ENCODE assay signal across 8 mouse cellular contexts in the genomic region with DNA sequence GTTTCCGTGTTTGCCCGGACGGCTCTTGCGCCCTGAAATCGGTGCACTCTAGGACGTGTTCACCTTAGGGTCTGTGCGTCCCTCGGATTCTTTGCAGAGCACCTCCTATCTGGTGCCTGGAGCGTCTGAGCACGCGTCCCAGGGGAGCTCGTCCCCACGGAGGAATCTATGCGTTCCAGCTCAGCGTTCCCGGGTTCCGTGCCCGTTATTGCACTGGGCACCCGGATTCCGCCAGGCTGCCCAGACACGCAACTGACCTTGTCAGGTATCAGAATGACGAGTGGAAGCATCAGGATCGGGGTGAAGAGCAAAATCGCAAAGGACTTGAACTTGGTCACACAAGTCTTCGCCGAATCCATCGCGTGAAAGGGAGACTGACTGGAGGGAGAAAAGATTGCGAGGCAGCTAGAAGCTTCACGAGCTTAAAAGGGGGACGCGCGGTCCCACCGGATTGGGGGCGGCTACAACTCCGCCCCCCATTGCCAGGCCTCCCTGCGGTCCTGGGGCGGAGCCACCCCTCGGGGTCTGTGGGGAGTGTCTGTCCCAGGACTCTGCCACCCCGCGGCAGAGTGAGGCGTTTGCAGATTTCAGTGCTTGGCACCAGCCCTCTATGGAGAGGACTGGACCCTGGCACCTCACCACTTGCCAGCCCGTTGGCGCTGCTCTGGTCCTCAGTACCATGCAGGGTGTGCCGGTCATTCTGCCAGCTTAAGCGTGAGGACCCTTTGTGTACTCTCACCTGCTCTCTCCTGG. TPM values are rescaled to one million over a fixed set of nuclear protein-coding genes. Genes with fewer than 3 reads are reported as not detected.
A peak's percentile ranks its signal among the peaks of the same experiment; 100 is the strongest.
DNase-seq lines count a peak whose midpoint lies in the region; ATAC-seq and TF ChIP-seq lines count a peak whose summit lies in the region.

No protein-coding gene starts in this region.

- no peak overlapping the region for H3K27ac ChIP-seq in brown adipose tissue, adult 24 weeks (replicated peaks; ENCODE audit: low read depth, low read length)
- H3K27ac ChIP-seq in forebrain, embryonic 11.5 days (ENCODE audit: low read depth, low read length) = no peak overlapping the region
- no peak overlapping the region for H3K27ac ChIP-seq in liver, embryonic 15.5 days (replicated peaks)
- no peak overlapping the region for H3K27ac ChIP-seq in neural tube, embryonic 13.5 days (replicated peaks)

- H3K9ac ChIP-seq in forebrain, embryonic 11.5 days (ENCODE audit: low read length) = peak overlapping the region; percentile 20; the same call in 1 of the 2 replicates
- no peak overlapping the region for H3K9ac ChIP-seq in liver, embryonic 15.5 days
- H3K9ac ChIP-seq in neural tube, embryonic 13.5 days = peak overlapping the region; percentile 61

- peaks cover 41% of the 10 kb centered on the region for H3K4me1 ChIP-seq in E14TG2a.4 (replicated peaks; ENCODE audit: low read depth, low read length)
- H3K4me1 ChIP-seq in brown adipose tissue, adult 24 weeks (ENCODE audit: control insufficient read depth, insufficient read depth, insufficient read length, low read length) = peaks cover 2% of the 10 kb centered on the region; the same call in 1 of the 2 replicates
- no peaks in the 10 kb centered on the region for H3K4me1 ChIP-seq in forebrain, embryonic 11.5 days (replicated peaks; ENCODE audit: control insufficient read depth, insufficient read depth, low read length)
- peaks cover 10% of the 10 kb centered on the region for H3K4me1 ChIP-seq in liver, embryonic 15.5 days (replicated peaks)
- peaks cover 24% of the 10 kb centered on the region for H3K4me1 ChIP-seq in neural tube, embryonic 13.5 days (replicated peaks)

- peak overlapping the region; percentile 80 for H3K4me3 ChIP-seq in E14TG2a.4 (replicated peaks; ENCODE audit: low read length)
- H3K4me3 ChIP-seq in brown adipose tissue, adult 24 weeks (ENCODE audit: insufficient read depth, low read depth, low read length) = peak overlapping the region; percentile 59
- peak overlapping the region; percentile 30 for H3K4me3 ChIP-seq in forebrain, embryonic 11.5 days (ENCODE audit: low read depth, low read length)
- H3K4me3 ChIP-seq in liver, embryonic 15.5 days (replicated peaks) = peak overlapping the region; percentile 33
- H3K4me3 ChIP-seq in neural tube, embryonic 13.5 days = peak overlapping the region; percentile 37

- no peaks in the 10 kb centered on the region; the same call in 1 of the 2 replicates for H3K36me3 ChIP-seq in E14TG2a.4 (ENCODE audit: insufficient read depth, low read length)
- no peaks in the 10 kb centered on the region for H3K36me3 ChIP-seq in forebrain, embryonic 11.5 days (ENCODE audit: control insufficient read depth, insufficient read depth, low read length)
- no peaks in the 10 kb centered on the region for H3K36me3 ChIP-seq in liver, embryonic 15.5 days (replicated peaks)
- H3K36me3 ChIP-seq in neural tube, embryonic 13.5 days = no peaks in the 10 kb centered on the region

- no peaks in the 10 kb centered on the region for H3K9me3 ChIP-seq in E14TG2a.4 (ENCODE audit: low read length)
- no peaks in the 10 kb centered on the region for H3K9me3 ChIP-seq in forebrain, embryonic 11.5 days (ENCODE audit: control insufficient read depth, low read length)
- no peaks in the 10 kb centered on the region for H3K9me3 ChIP-seq in liver, embryonic 15.5 days (replicated peaks)
- H3K9me3 ChIP-seq in neural tube, embryonic 13.5 days = no peaks in the 10 kb centered on the region

- peak overlapping the region; percentile 67 for H3K4me2 ChIP-seq in forebrain, embryonic 11.5 days (ENCODE audit: low read depth, low read length, severe bottlenecking)
- H3K4me2 ChIP-seq in liver, embryonic 15.5 days = peak overlapping the region; percentile 62
- H3K4me2 ChIP-seq in neural tube, embryonic 13.5 days = peak overlapping the region; percentile 62

- WGBS in forebrain, embryonic 11.5 days = 1% methylated on average over 46 of the region's 46 CpGs
- WGBS in liver, embryonic 15.5 days (ENCODE audit: insufficient replicate concordance) = under 1% methylated on average over 46 of the region's 46 CpGs
- 2% methylated on average over 46 of the region's 46 CpGs for WGBS in neural tube, embryonic 13.5 days

- ATAC-seq in forebrain, embryonic 11.5 days (replicated peaks; ENCODE audit: low FRiP score) = peak; percentile 85
- no peak for ATAC-seq in liver, embryonic 15.5 days (ENCODE audit: insufficient read depth)
- ATAC-seq in neural tube, embryonic 13.5 days (ENCODE audit: low read depth) = peak; percentile 92

- H3K27me3 ChIP-seq in E14TG2a.4 (ENCODE audit: insufficient read depth, low read length) = peaks cover 66% of the 10 kb centered on the region
- peaks cover 18% of the 10 kb centered on the region for H3K27me3 ChIP-seq in forebrain, embryonic 11.5 days (ENCODE audit: control insufficient read depth, insufficient read depth, low read length)
- peaks cover 61% of the 10 kb centered on the region for H3K27me3 ChIP-seq in liver, embryonic 15.5 days
- peaks cover 52% of the 10 kb centered on the region for H3K27me3 ChIP-seq in neural tube, embryonic 13.5 days

- TF ChIP-seq CTCF in E14TG2a.4 (conservative IDR thresholded peaks at IDR 0.05; ENCODE audit: low read length) = no peak

- DNase-seq in forebrain, embryonic 11.5 days (ENCODE audit: low spot score) = peak; percentile 83
- DNase-seq in heart, postnatal 10 days = peak; percentile 37 to 62
- peak; percentile 61 to 81 for DNase-seq in kidney, postnatal 36 days
- DNase-seq in thymus, postnatal 0 days (ENCODE audit: low spot score) = peak; percentile 68

- intact Hi-C loops in heart, postnatal 10 days (cut with DNase I) = loop anchor here (2.0 kb wide), 1 partner anchor 42 kb away; no protein-coding TSS in a partner anchor

RNA-seq across cellular contexts. Expression of gene Slc13a5, which starts 0.6 kb away (rescaled TPM):
- not detected in 2 replicates for polyA plus RNA-seq in brown adipose tissue, adult 24 weeks (2012; ENCODE audit: insufficient read depth, insufficient read length, missing spikeins)
- not detected in 2 replicates for polyA plus RNA-seq in forebrain, embryonic 11.5 days (2014; fragmentation: Nextera tagmentation; extraction: Ambion mirVana)
- total RNA-seq in heart, postnatal 10 days (2021) = not detected
- polyA plus RNA-seq in liver, embryonic 15.5 days (2015; fragmentation: Nextera tagmentation; extraction: Ambion mirVana) = not detected in 2 replicates
- 0.61 and 0.96 TPM in 2 replicates for polyA plus RNA-seq in neural tube, embryonic 13.5 days (2015; fragmentation: Nextera tagmentation; extraction: Ambion mirVana)
- not detected in 2 replicates for polyA plus RNA-seq in thymus, postnatal 0 days (2015; fragmentation: Nextera tagmentation; extraction: Ambion mirVana)

RNA-seq across cellular contexts. Expression of gene Xaf1, which starts 35.0 kb away (rescaled TPM):
- 12.7 and 17.7 TPM in 2 replicates for polyA plus RNA-seq in brown adipose tissue, adult 24 weeks (2012; ENCODE audit: insufficient read depth, insufficient read length, missing spikeins)
- polyA plus RNA-seq in forebrain, embryonic 11.5 days (2014; fragmentation: Nextera tagmentation; extraction: Ambion mirVana) = 1.4 and 2.4 TPM in 2 replicates
- total RNA-seq in heart, postnatal 10 days (2021) = 10 to 100 TPM in 1 of 2 experiments, 1 to 10 TPM in 1; 9.1 to 11.6 TPM
- 4.0 and 4.1 TPM in 2 replicates for polyA plus RNA-seq in liver, embryonic 15.5 days (2015; fragmentation: Nextera tagmentation; extraction: Ambion mirVana)
- polyA plus RNA-seq in neural tube, embryonic 13.5 days (2015; fragmentation: Nextera tagmentation; extraction: Ambion mirVana) = 2.3 and 2.4 TPM in 2 replicates
- polyA plus RNA-seq in thymus, postnatal 0 days (2015; fragmentation: Nextera tagmentation; extraction: Ambion mirVana) = 65.3 and 68.3 TPM in 2 replicates

RNA-seq across cellular contexts. Expression of gene Fbxo39, which starts 47.9 kb away (rescaled TPM):
- not detected in 2 replicates for polyA plus RNA-seq in brown adipose tissue, adult 24 weeks (2012; ENCODE audit: insufficient read depth, insufficient read length, missing spikeins)
- not detected in 2 replicates for polyA plus RNA-seq in forebrain, embryonic 11.5 days (2014; fragmentation: Nextera tagmentation; extraction: Ambion mirVana)
- total RNA-seq in heart, postnatal 10 days (2021) = not detected
- not detected in 2 replicates for polyA plus RNA-seq in liver, embryonic 15.5 days (2015; fragmentation: Nextera tagmentation; extraction: Ambion mirVana)
- polyA plus RNA-seq in neural tube, embryonic 13.5 days (2015; fragmentation: Nextera tagmentation; extraction: Ambion mirVana) = not detected in 2 replicates
- polyA plus RNA-seq in thymus, postnatal 0 days (2015; fragmentation: Nextera tagmentation; extraction: Ambion mirVana) = 0.16 TPM in 1 of 2 replicates, not detected in the other

RNA-seq across cellular contexts. Expression of gene Med31, which starts 51.0 kb away (rescaled TPM):
- 16.0 and 16.1 TPM in 2 replicates for polyA plus RNA-seq in brown adipose tissue, adult 24 weeks (2012; ENCODE audit: insufficient read depth, insufficient read length, missing spikeins)
- polyA plus RNA-seq in forebrain, embryonic 11.5 days (2014; fragmentation: Nextera tagmentation; extraction: Ambion mirVana) = 47.3 and 48.7 TPM in 2 replicates
- 10 to 100 TPM; 10.5 to 10.6 TPM for total RNA-seq in heart, postnatal 10 days (2021)
- 11.9 and 12.3 TPM in 2 replicates for polyA plus RNA-seq in liver, embryonic 15.5 days (2015; fragmentation: Nextera tagmentation; extraction: Ambion mirVana)
- polyA plus RNA-seq in neural tube, embryonic 13.5 days (2015; fragmentation: Nextera tagmentation; extraction: Ambion mirVana) = 66.5 and 66.9 TPM in 2 replicates
- polyA plus RNA-seq in thymus, postnatal 0 days (2015; fragmentation: Nextera tagmentation; extraction: Ambion mirVana) = 50.1 and 52.1 TPM in 2 replicates

RNA-seq across cellular contexts. Expression of gene Txndc17, which starts 59.0 kb away (rescaled TPM):
- polyA plus RNA-seq in brown adipose tissue, adult 24 weeks (2012; ENCODE audit: insufficient read depth, insufficient read length, missing spikeins) = 114 and 144 TPM in 2 replicates
- polyA plus RNA-seq in forebrain, embryonic 11.5 days (2014; fragmentation: Nextera tagmentation; extraction: Ambion mirVana) = 147 and 156 TPM in 2 replicates
- 10 to 100 TPM; 48.7 to 51.9 TPM for total RNA-seq in heart, postnatal 10 days (2021)
- 67.1 and 69.1 TPM in 2 replicates for polyA plus RNA-seq in liver, embryonic 15.5 days (2015; fragmentation: Nextera tagmentation; extraction: Ambion mirVana)
- 169 and 198 TPM in 2 replicates for polyA plus RNA-seq in neural tube, embryonic 13.5 days (2015; fragmentation: Nextera tagmentation; extraction: Ambion mirVana)
- polyA plus RNA-seq in thymus, postnatal 0 days (2015; fragmentation: Nextera tagmentation; extraction: Ambion mirVana) = 148 and 164 TPM in 2 replicates

Comparison
In these comparisons a context has a peak if more than half of its experiments do, and no peak if none do; other contexts are left out.
1. H3K4me3 ChIP-seq: peak in every context shown above with its lines; median percentile 80 in E14TG2a.4; 59 in brown adipose tissue, adult 24 weeks; 37 in neural tube, embryonic 13.5 days; 33 in liver, embryonic 15.5 days; 30 in forebrain, embryonic 11.5 days.